Mouse (Mus musculus) thymus, postnatal 0 days (tissue): ENCODE measurements around the gene Clec9a. TPM values are rescaled to one million over a fixed set of nuclear protein-coding genes. Genes with fewer than 3 reads are reported as not detected.

Experiments
- DNase-seq: peaks from one replicate; pipeline ENCODE4 v3.0.0-alpha.2; 2015; ENCODE audit warnings: low spot score
- polyA plus RNA-seq: library from polyadenylated mRNA; unstranded; fragments of >200 nt; fragmentation: Nextera tagmentation; extraction: Ambion mirVana; gene quantifications from 2 replicates; pipeline ENCODE4 v1.2.1, GENCODE M21; 2015

Gene Clec9a
- polyA plus RNA-seq, 1 experiment from 2014 or later, result 0.39 TPM

DNA sequence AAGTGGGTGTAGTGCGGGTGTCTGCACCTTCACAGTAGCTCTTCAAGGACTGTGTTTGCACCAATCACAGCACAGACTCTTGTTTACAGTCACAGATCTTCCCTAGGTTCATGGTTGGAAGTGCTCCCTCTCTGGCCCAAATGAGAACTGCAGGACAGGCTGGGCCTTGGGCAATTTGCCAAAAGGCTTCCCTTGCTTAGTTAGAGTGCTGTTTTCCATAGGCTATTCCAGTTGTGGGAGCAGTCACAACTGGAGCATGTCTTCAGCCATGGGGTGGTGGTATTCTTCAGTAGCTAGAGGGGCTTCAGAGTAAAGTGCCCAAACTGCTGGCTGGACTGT is 15.0 kb downstream of the Clec9a start:
- DNase-seq, result peak; percentile 69

- no peak for DNase-seq
Measured at GRCm38 (mm10) chr6:129425217-129425616, 16.6 kb downstream of the Clec9a start.

- DNase-seq, result no peak
Measured at GRCm38 (mm10) chr6:129425812-129426211, 17.1 kb downstream of the Clec9a start.

DNA sequence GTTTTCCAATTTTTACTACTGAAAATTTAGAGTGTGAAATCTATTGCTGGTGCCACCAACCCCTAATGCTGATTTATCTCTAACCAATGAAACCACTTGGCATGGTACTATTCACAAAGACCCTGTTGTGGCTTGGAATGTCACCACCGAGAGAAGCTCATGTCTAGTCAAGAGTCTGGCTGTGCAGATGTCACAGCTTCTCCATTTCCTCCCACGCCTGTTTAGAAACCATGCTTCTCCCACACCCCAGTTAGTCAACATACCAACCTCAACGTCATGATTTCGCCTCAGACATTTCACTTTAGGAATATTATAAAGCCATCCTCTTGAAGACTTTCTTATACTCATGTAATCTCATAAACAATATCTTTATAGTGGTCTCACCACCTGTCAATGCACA is 18.6 kb downstream of the Clec9a start:
- no peak for DNase-seq

DNA sequence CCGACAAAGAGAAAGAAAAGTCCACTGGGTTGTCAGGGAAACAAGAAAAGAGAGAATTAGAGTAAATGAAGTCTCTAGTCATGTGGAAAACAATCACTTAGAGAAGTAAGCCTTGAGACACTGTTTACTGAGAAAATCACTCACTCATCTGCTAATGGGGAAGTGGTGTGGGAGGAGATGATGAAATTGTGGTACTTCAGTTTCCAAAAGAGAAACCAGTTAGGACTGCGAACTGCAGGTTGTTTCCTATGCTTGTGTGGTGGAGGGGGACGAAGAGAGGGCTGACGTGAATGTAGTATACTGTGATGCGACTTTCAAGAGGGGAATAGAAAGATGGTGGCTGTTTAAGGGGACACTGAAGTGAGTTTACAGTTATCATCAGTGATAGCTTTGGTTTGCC is 25.6 kb downstream of the Clec9a start:
- DNase-seq, result no peak

GRCm38 (mm10) chr6:129436025-129436424 is 27.4 kb downstream of the Clec9a start:
- DNase-seq, result no peak

GRCm38 (mm10) chr6:129438033-129438432 is 29.4 kb downstream of the Clec9a start:
- no peak for DNase-seq

DNA sequence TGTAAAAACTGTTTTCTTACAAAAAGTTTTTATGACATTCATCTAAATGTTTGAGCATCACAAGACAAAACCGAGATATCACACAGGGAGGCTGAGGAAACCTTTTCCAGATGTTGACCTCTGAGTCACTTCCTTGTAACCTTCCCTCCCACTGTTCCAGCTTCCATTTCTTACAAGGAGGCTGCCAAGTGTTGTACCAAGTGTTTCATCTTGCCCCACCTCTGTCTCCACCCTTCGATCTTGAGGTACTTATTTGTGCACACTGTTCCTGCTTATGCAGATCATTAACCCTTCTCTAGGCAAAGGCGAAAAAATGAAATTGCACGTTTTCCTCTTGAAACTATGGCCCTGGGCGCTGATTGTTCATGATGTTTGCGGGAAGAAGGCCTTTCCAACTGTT is 41.1 kb downstream of the Clec9a start:
- no peak for DNase-seq

GRCm38 (mm10) chr6:129451411-129452039 is 42.9 kb downstream of the Clec9a start, which contains the start of gene Clec1a:
Clec1a (minus strand) TSS chr6:129452000.
- no peak for DNase-seq

- DNase-seq, result no peak
Measured at GRCm38 (mm10) chr6:129471386-129471785, 62.7 kb downstream of the Clec9a start.

DNA sequence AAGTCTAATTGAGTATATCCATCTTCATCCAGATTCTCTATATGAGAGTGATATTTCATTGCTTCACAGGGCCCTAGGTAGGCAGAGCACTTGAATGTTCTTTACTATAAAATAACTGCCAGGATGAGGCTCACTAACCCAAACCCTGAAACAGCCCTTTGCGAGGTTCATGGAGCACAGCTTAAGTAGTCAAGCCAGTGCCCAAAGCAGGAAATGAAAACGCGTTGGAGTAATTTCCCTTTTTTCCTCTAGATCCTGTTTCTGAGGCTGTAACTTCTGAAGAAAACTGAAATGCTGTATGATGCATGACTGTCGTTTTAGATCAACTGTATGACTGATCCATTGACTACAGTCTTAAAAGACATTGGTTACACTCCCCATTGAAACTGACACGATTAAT is 64.0 kb downstream of the Clec9a start:
- no peak for DNase-seq

Other genes starting within 250 kb of the Clec9a start
- 2.9 and 3.1 TPM in 2 replicates for gene Clec2d, start 228.2 kb upstream of the Clec9a start, polyA plus RNA-seq
- gene Cd69, start 133.4 kb upstream of the Clec9a start, polyA plus RNA-seq, result 53.2 and 58.8 TPM in 2 replicates
- gene 4922502D21Rik, start 77.1 kb upstream of the Clec9a start, polyA plus RNA-seq, result 0.17 TPM in 1 of 2 replicates, not detected in the other
- gene Clec12a, start 66.2 kb upstream of the Clec9a start, polyA plus RNA-seq, result 3.9 and 4.5 TPM in 2 replicates
- gene Clec12b, start 23.0 kb upstream of the Clec9a start, polyA plus RNA-seq, result 0.15 and 0.46 TPM in 2 replicates
- 0.85 and 0.91 TPM in 2 replicates for gene Clec1b, start 11.6 kb upstream of the Clec9a start, polyA plus RNA-seq
- 0.75 and 1.1 TPM in 2 replicates for gene Clec1a, start 43.1 kb downstream of the Clec9a start, polyA plus RNA-seq
- 0.09 and 0.12 TPM in 2 replicates for gene Olr1, start 98.3 kb downstream of the Clec9a start, polyA plus RNA-seq
- not detected in 2 replicates for gene Tmem52b, start 103.7 kb downstream of the Clec9a start, polyA plus RNA-seq
- 32.0 and 34.1 TPM in 2 replicates for gene Gabarapl1, start 124.3 kb downstream of the Clec9a start, polyA plus RNA-seq
- gene Klre1, start 169.0 kb downstream of the Clec9a start, polyA plus RNA-seq, result 0.45 and 0.74 TPM in 2 replicates
- gene Klrd1, start 182.9 kb downstream of the Clec9a start, polyA plus RNA-seq, result 9.1 and 12.2 TPM in 2 replicates
- 4.5 and 4.8 TPM in 2 replicates for gene Klrk1, start 215.0 kb downstream of the Clec9a start, polyA plus RNA-seq
- not detected in 2 replicates for gene Klrc3, start 234.5 kb downstream of the Clec9a start, polyA plus RNA-seq